Mouse (Mus musculus) spleen, postnatal 36 days (tissue): Measurements from ENCODE around the gene Gtf3c2.
"Not testable (repeated sequence)": the region's sequence is repeated elsewhere in the genome, so short reads cannot be mapped to it uniquely, and the experiment has no call there.

Source experiments
- DNase-seq, 2 experiments: peaks; one replicate each; pipeline ENCODE4 v3.0.0; 2022; ENCODE audit warnings: low spot score in 2 of 2, mixed read lengths in 1 of 2

Gene Gtf3c2

DNA sequence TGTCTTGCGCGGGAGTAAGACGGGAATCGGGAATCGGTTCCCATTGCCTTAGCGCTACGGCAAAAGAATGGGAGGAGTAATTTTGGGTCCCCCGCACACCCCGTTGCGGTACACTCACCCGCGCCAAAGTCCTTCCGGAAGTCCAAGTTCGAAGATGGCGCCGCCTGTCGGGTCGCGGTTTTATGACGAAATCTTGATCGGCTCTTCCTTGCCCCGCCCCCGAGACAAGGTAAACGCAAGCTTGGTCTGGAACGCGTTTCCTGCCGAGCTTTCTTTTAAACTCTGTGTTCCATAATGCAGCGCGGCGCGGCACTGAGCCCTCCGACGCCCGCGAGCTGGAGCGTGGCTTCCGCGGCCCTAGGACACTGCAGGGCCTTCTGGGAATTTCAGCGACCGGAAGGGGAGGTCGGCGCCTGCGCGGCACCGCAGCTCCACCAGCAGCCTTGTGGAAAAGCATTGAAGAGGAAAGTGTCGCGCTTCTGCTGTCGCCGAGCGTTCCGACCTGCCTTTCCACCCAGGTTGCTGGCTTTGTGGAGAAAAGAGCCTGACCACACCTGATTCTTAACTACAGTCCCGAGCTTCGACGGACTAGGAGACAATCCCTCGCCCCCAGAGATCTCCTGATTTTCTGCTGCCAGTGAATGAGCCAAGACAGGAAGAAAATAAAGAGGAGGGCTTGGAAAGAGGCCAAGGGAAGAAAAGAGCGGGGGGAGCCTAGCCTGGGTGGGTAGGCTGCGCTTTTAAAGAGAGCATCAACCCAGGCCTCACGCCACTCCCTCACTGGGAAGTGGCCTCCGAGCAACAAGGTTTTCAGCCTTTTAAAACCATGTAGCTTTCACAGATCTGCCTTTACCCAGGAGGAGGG lies at the start of gene Gtf3c2, which contains the start of gene Gm29609:
Gtf3c2 (minus strand) TSS at position 379 of the 865 bp plus-strand sequence.
Gm29609 (minus strand) TSS at position 146 of the 865 bp plus-strand sequence.
- DNase-seq: peak; percentile 93 to 95

DNA sequence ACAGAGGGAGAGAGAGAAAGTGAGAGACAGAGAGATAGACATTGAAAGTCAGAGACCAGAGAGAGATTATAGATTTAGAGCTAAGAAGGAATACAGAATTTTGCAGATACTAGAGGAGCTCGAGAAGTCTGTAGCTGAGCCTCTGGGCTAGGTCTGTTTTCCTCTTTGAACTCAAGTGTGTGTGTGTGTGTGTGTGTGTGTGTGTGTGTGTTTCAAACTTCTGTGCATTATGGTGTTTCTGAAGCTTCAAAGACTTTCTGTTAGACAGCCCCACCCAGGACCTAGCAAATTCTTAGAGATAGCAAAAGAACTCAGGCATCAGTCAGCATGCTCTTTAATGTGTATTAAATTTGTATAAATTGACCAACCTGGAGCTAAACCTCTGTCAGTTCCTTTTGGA lies 46.7 kb upstream of the Gtf3c2 start:
- no peak for DNase-seq

DNA sequence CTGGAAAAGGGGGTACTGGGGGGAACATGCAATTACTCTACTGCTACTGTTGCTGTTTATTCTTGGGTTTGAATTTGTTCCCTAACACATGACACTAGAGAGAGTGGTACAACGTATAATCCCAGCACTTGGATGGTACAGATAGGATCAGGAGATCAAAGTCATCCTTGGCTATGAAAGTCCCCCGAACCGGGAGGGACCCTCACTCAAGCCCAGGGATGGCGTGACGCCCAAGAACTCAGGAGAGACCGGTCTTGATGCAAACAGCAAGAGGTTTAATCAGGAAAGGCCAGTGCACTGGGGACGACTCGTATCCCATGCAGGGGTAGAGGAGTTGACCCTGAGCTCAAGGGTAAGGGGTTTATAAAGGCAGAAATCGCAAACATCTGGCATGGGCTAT lies 42.8 kb upstream of the Gtf3c2 start:
- DNase-seq: no peak

DNA sequence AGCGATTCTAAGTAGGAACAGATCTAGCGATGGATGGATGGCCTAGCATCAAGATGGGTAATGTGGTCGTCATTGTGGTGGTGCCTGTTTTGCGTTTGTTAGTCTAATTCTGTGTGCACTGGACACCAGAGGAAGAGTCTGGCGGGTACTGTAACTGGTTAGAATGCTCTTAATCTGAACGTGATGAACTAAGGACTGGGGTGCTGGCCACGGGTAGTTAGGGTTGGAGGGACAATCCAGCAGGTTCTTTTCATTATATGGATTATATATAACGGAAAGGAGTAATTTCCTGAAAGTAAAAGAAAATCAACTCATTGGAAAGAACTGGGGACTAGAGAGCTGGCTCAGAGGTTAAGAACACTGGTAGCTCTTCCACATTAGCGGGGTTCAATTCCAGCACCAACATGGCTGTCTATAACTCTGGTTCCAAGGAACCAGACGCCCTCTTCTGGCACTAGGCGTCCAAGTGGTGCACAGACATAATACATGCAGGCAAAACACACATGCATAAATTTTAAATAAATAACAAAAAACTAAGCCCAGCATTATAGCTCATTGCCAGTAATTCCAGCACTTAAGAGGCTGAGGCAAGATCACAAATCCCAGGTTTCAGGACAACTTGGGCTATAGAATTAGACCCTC lies 41.5 kb upstream of the Gtf3c2 start:
- peak in 1 of 2 experiments; percentile 56 for DNase-seq

DNA sequence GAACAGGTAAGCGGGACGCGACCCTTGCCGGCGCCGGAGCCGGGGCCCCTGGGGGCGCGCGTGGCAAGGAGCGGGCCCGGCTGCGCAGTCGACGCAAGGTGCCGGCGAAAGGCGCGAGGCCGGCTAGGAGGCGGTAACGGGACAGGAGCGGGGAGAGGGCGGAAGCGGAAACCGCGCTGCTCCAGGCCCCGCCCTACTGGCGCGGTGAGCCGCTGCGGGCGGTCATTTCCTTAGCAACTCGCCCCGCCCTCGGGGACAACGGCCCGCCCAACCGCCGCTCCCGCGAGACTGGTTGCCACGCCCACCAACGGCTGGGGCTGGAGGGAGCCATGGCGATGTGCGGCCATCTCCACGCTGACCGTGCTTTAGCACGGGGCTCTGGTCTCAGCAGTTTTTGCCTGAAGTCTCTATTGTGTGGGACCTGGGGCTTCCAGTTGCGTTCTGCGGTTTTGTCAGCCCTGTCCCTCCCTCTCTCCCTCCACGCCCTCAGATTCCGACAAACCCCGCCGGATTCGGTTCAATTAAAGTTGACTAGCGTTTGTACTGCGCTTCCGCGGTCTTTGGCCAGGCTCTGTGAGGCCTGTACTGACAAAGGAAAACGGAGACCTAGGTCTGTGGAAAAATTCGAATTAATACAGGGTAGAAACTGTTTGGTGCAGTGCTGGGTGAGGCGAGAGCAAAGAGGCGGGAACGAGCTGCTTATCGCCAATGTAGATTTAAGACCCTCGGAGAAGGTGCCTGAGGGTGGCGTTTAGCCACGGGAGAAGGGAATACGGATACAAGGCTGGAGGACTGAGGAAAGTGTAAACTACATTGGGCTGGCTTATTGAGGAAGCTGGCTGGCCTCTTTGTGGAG lies 40.7 kb upstream of the Gtf3c2 start, which contains the start of gene Ppm1g:
Ppm1g (minus strand) TSS at position 240 of the 856 bp plus-strand sequence.
- peak; percentile 95 for DNase-seq

DNA sequence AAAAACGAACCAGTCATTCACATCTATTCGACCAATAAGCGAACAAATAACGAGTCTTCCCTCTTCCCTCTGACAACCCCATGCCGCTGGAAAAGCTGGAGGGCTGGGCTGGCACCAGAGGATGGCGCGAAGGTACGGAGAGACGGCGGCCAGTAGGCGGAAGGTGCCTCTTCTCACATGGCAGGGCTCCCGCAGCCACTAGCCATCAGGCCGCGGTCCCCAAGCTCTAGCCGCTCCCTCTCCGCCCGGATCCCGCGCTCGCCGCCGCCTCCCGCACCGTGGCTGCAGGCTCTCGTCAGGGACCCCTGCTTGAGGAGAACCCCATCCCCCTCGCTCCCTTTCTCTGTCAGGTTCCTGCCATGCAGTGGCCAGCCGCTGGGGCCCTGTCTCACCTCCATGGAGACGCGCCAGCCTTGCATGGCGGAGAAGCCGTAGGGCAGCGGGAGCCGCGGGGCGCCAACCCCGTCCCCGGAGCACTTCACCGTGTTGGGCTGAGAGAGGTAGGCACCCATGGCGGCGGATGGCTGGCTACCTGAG lies 40.0 kb upstream of the Gtf3c2 start:
- peak; percentile 33 to 40 for DNase-seq

DNA sequence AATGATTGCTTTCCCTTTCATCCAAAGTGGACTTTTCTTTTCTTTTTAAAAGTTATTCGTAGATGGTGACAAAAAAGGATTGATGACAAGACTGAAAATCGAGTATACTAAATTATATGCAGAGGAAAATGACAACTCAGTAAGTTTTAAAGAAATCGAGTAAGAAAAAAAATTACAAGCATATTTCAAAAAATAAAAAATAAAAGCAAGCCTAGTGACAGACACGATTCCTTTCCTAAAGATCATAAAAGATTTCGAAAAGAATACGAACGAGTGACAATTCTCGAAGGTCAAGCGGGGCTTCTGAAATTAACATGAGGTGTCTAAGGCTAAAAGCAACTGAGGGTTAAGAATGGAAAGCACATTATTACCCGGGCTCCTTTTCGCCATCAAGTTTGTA lies 39.5 kb upstream of the Gtf3c2 start:
- no peak for DNase-seq

DNA sequence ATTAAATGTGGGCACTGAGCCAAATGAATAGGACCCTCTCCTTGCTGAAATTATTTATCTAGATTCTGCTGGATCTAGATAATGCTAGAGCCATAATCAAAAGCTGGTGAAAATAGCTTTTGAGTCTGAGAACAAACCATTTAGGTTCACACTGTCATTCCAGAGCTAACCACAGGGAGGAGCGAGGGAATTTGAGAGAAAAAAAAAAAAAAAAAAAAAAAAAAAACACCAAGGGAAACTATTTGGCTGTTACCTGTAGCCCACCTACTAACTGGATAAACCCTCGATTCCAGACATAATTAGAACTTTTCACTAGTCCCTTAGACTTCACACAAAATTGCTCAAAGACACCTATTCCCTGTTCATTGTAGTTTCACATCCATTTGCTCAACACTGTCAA lies 39.1 kb upstream of the Gtf3c2 start:
- DNase-seq: no peak

DNA sequence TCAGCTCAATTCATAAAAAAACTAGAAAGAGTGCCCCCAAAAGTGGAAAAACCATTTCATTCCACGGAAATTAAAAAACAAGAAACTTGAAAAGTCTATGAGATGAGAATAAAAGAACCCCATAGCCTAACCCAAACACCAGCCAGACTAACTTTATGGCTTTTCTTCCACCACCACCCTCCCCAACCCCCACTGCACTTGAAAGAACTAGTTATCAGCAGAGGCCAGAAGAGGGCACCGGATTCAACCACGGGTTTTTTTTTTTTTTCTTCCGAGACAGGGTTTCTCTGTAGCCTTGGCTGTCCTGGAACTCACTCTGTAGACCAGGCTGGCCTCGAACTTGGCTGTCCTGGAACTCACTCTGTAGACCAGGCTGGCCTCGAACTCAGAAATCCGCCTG lies 38.4 kb upstream of the Gtf3c2 start:
- DNase-seq: peak; percentile 55 to 73

DNA sequence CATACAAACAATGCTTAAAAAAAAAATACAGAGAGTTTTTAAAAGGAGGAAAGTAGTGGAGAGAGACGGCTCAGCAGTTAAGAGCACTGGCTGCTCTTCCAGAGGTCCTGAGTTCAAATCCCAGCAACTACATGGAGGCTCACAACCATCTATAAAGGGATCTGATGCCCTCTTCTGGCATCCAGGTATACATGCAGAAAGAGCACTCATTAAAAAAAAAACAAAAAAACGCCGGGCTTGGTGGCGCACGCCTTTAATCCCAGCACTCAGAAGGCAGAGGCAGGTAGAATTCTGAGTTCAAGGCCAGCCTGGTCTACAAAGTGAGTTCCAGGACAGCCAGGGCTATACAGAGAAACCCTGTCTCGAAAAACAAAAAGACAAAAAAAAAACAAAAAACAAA lies 36.6 kb upstream of the Gtf3c2 start:
- not testable (repeated sequence) for DNase-seq

DNA sequence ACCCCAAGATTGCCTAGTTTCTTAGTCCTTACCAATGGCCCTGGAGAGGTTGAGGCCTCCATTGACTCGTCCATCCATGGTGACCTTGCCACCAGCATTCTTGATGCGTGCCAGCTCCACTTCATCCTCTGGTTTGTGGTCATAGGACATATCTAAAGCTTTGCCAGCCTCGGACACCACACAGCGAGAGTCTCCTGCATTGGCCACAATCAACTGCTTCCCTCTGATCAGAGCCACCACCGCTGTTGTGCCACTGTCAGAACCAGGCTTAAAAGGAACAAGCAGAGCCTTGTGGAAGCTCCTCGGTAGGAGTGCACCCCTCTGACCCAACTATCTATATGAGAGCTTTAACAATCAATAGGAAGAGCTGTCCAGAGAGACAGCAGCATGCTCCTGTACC lies 24.5 kb upstream of the Gtf3c2 start:
- no peak for DNase-seq

DNA sequence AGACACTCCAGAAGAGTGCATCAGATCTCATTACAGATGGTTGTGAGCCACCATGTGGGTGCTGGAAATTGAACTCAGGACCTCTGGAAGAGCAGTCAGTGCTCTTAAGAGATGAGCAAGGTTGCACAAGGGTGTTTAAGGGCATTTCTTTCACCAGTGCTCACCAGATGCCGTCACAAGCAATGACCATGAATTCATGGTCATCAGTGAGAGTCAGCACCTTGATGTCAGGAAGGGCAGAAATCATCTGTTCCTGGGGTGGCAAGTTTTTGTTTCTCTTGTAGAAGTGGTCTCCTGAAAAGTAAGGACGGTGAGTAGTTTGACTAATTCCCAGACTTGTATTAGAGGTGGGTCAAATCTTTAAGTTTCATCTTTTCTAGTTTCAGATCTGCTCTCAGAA lies 23.9 kb upstream of the Gtf3c2 start:
- no peak for DNase-seq

DNA sequence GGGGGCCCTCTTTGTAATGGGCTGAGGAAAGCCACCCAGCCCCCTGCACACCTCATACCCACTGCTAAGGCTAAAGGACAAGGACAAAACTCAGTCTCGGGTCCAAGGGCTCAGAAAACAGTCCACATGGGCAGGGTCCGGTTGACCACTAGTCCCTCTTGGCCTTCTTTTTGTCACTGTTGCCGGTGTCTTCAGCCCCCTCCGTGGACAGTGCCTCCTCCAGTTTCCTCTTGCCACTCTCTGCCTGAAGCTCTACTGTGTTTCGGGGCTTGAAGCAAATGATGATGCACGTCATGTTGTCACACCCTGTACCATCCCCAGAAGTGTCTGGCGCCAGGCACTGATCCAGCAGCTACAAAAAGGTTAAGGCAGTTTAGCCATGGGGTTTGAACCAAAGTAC lies 23.0 kb upstream of the Gtf3c2 start:
- no peak for DNase-seq

DNA sequence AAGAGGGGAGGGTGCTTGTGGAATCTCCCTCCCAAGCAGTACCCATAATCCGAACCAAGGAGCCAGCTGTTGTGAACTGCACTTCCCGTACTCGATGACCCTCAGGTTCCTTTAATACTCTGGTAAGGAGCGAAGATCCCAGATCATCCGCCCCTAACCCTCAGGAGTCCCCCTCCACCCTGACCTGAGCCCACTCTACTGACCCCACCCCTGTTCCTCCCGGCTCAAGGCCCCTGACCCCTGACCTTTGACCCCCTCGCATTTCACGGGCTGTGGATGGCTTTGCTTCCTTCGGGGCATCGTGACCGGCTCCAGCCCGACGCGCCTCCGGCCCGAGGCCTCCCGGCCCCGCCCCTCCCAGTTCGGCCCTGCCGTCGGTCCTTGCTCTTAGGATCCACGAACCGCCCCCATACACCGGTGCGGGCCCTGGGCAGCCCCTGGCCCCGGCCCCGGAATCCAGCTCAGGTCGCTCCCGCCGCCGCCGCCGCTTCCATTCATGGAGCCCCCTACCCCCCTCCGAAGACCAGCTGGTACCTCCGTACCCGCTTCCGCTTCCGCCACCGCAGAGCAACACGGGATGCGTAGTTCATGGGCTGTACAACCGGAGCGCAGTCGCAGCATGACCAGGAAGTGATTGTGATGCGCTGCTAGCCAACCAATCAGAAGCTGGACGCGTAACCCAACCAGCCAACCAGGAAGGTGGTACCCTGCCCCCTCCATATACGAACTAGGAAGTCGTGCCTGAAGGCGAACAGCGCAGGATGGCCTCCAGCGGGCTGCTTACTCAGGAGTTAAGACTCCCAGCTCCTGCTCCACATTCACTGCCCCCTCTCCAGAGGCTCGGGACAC lies 22.0 kb upstream of the Gtf3c2 start, which contains the start of gene Zfp513:
Zfp513 (minus strand) TSS at position 562 of the 849 bp plus-strand sequence.
- DNase-seq: peak; percentile 97

DNA sequence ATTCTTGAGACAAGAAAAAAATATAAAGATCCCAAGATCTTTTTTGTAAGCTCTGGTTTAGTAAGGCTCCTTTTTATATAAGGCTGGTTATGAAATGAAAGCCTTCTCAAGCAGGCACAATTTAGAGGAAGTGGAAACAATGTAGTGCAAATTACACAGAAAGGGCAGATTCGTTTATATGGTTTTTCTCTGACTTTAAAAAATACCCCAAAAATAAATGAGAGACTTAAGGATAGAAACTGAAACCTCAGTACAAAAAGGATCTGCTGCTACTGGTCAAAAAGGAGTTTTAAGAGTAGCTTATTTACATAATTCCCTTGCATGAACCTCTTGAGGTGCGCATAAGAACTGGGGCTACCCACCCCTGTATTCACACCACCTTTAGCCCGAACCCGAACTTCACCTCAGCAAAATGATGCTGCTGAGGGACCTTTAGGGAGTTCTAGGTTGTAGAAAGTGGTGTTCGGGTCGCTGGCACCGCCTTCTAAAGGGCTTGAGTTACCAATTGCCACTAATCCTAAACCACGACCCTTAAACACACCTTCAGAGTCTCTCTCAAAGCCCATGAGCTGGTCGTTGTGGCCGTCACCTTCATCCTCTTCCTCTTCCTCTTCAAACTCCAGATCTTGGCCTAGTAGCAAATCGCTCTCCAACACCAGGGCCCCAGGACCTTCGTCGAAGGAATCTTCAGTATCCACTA lies 21.2 kb upstream of the Gtf3c2 start:
- no peak for DNase-seq

DNA sequence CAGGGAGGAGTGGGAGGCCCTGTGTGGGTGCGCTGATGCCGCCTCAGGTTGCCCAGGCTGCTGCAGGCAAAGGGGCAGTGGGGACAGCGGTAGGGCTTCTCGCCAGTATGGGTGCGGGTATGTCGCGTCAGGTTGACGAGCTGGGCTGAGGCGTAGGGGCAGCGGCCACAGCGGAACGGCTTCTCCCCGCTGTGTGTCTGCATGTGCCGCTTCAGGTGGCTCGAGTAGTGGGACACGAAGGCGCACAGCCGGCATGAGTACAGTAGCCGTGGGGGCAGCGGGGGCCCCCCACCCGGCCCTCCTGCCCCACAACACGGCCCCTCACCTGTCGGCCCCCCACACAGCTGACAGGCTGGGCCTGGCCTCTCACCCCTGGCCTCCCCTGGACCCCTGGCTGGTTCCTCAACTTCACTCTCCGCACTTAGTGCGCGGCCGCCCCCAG lies 20.4 kb upstream of the Gtf3c2 start:
- DNase-seq: no peak

DNA sequence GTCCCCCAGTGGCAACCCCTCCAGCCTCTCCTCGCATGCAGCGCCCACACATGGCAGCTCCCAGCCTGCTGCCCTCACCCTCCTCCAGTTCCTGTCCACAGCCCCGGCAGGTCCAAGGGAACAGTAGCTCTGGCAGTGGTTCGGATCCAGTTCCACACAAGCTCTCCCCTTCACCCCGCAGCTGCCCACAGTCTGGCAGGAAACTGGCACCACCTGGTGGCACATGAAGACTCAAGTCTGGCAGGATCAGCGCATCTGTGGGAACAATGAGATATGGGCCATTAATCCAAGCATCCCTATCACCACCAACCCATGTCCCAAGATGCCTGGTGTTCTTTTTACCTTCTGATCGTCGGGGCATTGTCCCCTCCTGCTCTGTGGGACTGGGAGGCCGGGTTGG lies 19.9 kb upstream of the Gtf3c2 start:
- DNase-seq: no peak

DNA sequence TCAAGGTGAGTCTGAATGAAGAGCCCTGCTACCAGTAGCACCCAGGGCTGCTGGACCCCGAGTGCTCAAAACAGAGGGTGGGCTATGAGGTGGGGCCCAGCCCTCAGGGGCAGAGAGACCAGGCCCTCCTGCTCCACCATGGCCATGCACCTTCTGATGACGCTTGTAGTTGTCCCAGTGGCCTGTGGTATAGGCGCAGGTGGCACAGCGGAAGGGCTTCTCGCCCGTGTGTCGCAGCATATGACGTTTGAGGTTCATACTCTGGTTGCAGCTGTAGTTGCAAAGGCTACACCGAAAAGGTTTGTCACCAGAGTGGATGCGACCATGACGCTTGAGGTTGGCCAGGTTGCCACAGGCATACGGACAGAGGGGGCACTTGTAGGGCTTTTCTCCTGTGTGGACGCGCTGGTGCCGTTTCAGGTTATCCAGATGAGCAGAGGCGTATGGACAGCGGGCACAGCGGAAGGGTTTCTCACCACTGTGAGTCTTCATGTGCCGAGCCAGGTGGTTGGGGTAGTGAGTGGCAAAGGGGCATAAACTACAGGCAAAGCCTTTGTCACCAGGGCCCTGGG lies 19.5 kb upstream of the Gtf3c2 start:
- no peak for DNase-seq

DNA sequence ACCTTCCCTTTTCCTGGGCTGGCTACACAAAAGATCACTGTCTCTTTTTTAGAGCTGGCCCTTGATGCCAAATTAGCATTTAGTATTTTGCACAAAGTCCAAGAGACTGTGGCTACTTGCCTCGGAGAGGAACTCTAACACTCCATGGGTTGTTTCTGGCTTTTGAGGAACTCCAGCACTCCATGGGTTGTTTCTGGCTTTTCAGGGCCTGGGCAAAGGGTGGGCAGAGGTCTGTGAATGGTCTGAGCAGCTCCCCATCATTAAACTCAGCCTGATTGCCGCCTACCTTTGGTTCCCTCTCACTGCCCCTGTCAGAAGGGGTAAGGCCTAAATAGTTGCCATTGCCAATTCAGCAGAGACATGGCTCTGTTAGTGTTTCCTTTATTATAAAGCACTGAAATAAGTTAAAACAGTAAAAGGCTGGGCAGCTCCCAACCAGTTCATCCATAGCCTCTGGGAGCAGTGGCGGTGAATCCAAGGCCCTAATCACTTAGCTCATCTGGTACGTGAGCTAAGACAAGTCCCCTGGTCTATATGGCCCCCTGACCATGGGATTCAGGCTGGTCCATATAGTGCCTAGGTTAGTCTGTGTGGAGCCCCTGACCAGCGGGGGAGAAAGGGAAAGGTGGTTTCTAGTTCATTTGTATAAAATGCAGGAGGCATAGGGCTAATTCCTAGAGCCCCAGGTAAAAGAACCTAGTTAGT lies 18.8 kb upstream of the Gtf3c2 start:
- no peak for DNase-seq
